Mouse (Mus musculus) limb, embryonic 15.5 days (tissue): ENCODE measurements at regions not wholly inside any gene's neighbourhood (a gene's known extent, or its start where the extent isn't known, plus 50 kb on each side); places are given as distances from the start of the nearest gene placed in this dataset.

Experiments
- ATAC-seq: fragments of 200-750 bp; cut with Nextera tagmentation; 2 replicates; pipeline ENCODE4 v1.8.0; 2017; ENCODE audit warnings: low read depth, moderate TSS enrichment; ENCODE audit not compliant: insufficient number of reproducible peaks, low FRiP score, low TSS enrichment
- H3K27ac ChIP-seq: fragments of 300-500 bp; sonication (generic); 2 replicates; pipeline ENCODE4 v1.5.1; 2015; ENCODE audit warnings: moderate library complexity, mild to moderate bottlenecking, inconsistent platforms
- H3K27me3 ChIP-seq: fragments of 300-500 bp; sonication (generic); 2 replicates; pipeline ENCODE4 v1.6.1; 2015; ENCODE audit warnings: inconsistent platforms
- H3K36me3 ChIP-seq: fragments of 300-500 bp; sonication (generic); 2 replicates; pipeline ENCODE4 v1.6.1; 2015; ENCODE audit warnings: inconsistent platforms
- H3K4me1 ChIP-seq: fragments of 300-500 bp; sonication (generic); 2 replicates; pipeline ENCODE4 v1.6.1; 2015; ENCODE audit warnings: inconsistent platforms
- H3K4me2 ChIP-seq: fragments of 300-500 bp; sonication (generic); 2 replicates; pipeline ENCODE4 v1.6.1; 2015; ENCODE audit warnings: mild to moderate bottlenecking, inconsistent platforms
- H3K4me3 ChIP-seq: fragments of 300-500 bp; sonication (generic); 2 replicates; pipeline ENCODE4 v1.5.1; 2015; ENCODE audit warnings: mild to moderate bottlenecking, inconsistent platforms
- H3K9ac ChIP-seq: fragments of 300-500 bp; sonication (generic); 2 replicates; pipeline ENCODE4 v1.6.1; 2015; ENCODE audit warnings: inconsistent platforms
- H3K9me3 ChIP-seq: fragments of 300-500 bp; sonication (generic); 2 replicates; pipeline ENCODE4 v1.6.1; 2016; ENCODE audit warnings: inconsistent platforms
- WGBS: fragments of 180-500 bp; shearing (Covaris S2); methylation state at CpG from one replicate; pipeline ENCODE4 v1.1.7; 2015; 5-methylcytosine and 5-hydroxymethylcytosine counted together

- Histone ChIP-seq H3K4me3 (no peak overlapping the region), H3K9ac (no peak overlapping the region), H3K4me1 (no peaks in the 10 kb centered on the region), H3K36me3 (no peaks in the 10 kb centered on the region), H3K4me2 (no peak overlapping the region), H3K9me3 (no peaks in the 10 kb centered on the region), H3K27me3 (no peaks in the 10 kb centered on the region), H3K27ac (no peak overlapping the region)
- no peak; the same call in 1 of the 2 replicates for ATAC-seq
- WGBS: 90% methylated on average over 4 of the region's 4 CpGs
Observed at GRCm38 (mm10) chr17:9976866-9977421, 307.4 kb upstream of the Pabpc6 start.

DNA sequence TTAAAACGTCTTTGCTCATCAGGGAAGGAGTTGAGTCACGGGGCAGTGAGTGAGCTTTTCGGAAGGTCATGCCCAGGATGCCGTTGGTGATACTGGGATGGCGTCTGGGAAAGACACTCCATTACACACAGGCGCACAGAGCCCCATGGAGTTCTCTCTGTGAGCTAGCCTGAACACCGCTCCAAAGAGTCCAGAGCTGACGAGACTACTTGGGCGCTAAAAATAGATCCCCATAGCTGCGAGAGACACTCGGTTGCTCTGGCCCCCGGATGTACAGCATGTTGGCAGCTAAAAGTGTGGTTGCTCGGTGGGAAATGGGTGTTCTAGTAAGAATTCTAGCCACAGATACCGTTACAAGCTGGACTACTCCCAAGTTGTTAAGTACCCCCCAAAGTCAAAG, 306.5 kb upstream of the Pabpc6 start:
- Histone ChIP-seq H3K9ac (no peak overlapping the region), H3K9me3 (no peaks in the 10 kb centered on the region), H3K4me2 (no peak overlapping the region), H3K27me3 (no peaks in the 10 kb centered on the region), H3K4me3 (no peak overlapping the region), H3K27ac (no peak overlapping the region), H3K4me1 (no peaks in the 10 kb centered on the region), H3K36me3 (no peaks in the 10 kb centered on the region)
- no peak for ATAC-seq
- whole genome bisulfite sequencing: 78% methylated on average over 14 of the region's 14 CpGs

DNA sequence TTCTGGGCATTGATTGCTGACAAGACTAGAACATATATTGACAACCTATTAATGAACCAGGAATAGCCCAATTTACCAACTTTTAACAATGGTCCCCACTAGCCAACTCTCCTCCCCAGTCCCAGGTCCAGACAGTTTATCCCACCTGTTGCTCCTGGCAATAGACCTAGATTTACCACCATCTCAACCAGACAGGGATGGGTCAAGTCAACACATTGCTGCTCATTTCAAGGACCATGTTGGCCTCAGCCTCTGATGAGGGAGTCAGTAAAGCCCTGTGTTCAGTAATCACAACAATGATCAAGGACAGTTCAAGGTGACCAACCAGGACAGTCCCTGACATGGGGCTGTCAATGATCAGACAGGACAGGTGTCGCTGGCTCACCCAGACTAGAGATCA, 305.6 kb upstream of the Pabpc6 start:
- H3K4me3 ChIP-seq: no peak overlapping the region
- H3K27me3 ChIP-seq: no peaks in the 10 kb centered on the region
- no peak overlapping the region for H3K4me2 ChIP-seq
- no peak overlapping the region for H3K9ac ChIP-seq
- WGBS: 81% methylated on average over 1 of the region's 1 CpGs
- H3K36me3 ChIP-seq: no peaks in the 10 kb centered on the region
- no peaks in the 10 kb centered on the region for H3K4me1 ChIP-seq
- ATAC-seq: no peak
- H3K9me3 ChIP-seq: no peaks in the 10 kb centered on the region
- no peak overlapping the region for H3K27ac ChIP-seq

- 69% methylated on average over 7 of the region's 7 CpGs for whole genome bisulfite sequencing
- no peak for ATAC-seq
Observed at GRCm38 (mm10) chr17:9967988-9968387, 298.5 kb upstream of the Pabpc6 start.

GRCm38 (mm10) chr17:9962893-9963436, 293.4 kb upstream of the Pabpc6 start:
- WGBS: 43% methylated on average over 10 of the region's 10 CpGs
- ATAC-seq: no peak
- no peak overlapping the region for H3K9ac ChIP-seq

More at GRCm38 (mm10) chr17:9967988-9968387, 298.5 kb upstream of the Pabpc6 start:
- no peak overlapping the region for H3K4me3 ChIP-seq
- H3K4me2 ChIP-seq: no peak overlapping the region
- H3K27me3 ChIP-seq: no peaks in the 10 kb centered on the region
- no peaks in the 10 kb centered on the region for H3K36me3 ChIP-seq
- H3K27ac ChIP-seq: no peak overlapping the region
- no peaks in the 10 kb centered on the region for H3K9me3 ChIP-seq
- no peak overlapping the region for H3K9ac ChIP-seq
- no peaks in the 10 kb centered on the region for H3K4me1 ChIP-seq

DNA sequence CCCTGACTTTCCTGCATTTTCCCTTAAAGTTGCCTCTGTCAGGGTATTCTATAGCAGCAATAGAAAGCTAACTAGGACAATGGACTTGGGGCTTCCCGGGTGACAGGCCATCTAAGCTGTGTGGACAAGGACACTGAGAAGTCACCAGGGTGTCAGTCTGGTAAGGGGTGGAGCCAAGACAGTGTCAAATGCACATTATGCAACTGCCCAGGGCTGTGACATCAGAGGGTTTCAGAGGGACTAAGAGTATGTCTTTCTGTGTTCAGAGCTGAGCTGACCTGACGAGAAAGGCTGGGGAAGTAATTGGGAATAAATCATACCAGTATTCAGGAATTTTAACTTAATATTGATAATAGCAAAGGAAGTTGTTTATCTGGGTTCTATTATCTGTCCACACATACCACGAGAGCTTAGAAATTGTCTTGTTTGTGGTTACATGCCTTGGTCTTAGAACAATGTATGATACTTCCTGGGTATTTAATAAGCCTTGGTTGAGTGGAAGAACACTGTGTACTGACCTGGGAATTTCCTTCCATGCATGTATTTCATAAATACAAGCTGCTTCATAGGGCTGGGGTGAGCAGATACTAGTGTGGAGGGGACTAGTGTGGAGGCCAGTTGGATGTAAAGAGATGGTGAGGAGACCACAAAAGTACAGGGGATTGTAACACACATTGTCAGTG, 279.6 kb upstream of the Pabpc6 start:
- Histone ChIP-seq H3K9me3 (no peaks in the 10 kb centered on the region), H3K27me3 (no peaks in the 10 kb centered on the region), H3K36me3 (no peaks in the 10 kb centered on the region), H3K4me3 (no peak overlapping the region), H3K9ac (no peak overlapping the region), H3K4me2 (no peak overlapping the region), H3K4me1 (no peaks in the 10 kb centered on the region), H3K27ac (no peak overlapping the region)
- WGBS: 80% methylated on average over 3 of the region's 3 CpGs
- no peak for ATAC-seq

More at GRCm38 (mm10) chr17:9962893-9963436, 293.4 kb upstream of the Pabpc6 start:
- Histone ChIP-seq H3K36me3 (no peaks in the 10 kb centered on the region), H3K4me3 (no peak overlapping the region), H3K9me3 (no peaks in the 10 kb centered on the region), H3K4me2 (no peak overlapping the region), H3K4me1 (no peaks in the 10 kb centered on the region), H3K27ac (no peak overlapping the region), H3K27me3 (no peaks in the 10 kb centered on the region)

GRCm38 (mm10) chr17:9947609-9948008, 278.1 kb upstream of the Pabpc6 start:
- Histone ChIP-seq H3K27ac (no peak overlapping the region), H3K9ac (no peak overlapping the region), H3K4me3 (no peak overlapping the region), H3K9me3 (no peaks in the 10 kb centered on the region), H3K4me1 (no peaks in the 10 kb centered on the region), H3K4me2 (no peak overlapping the region), H3K27me3 (no peaks in the 10 kb centered on the region), H3K36me3 (no peaks in the 10 kb centered on the region)
- ATAC-seq: no peak
- 75% methylated on average over 7 of the region's 7 CpGs for WGBS

DNA sequence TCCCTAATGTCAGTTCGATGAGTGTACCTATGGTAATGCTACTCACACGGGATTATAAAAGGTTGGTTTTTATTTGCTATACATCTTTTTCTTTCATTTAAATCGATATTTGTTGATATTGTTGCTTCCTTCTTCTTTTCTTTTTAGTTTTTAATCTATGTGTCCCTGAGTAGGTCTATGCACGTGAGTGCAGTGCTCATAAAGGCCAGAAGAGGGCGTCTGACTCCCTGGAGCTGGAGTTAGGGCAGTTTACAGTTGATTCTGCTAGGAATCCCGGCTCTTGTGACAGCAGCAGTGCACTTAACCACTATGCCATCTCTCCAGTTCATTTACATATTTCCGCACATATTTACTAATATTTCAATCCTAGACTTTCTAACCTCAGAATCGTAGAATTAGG, 275.0 kb upstream of the Pabpc6 start:
- ATAC-seq: no peak
- Histone ChIP-seq H3K27me3 (no peaks in the 10 kb centered on the region), H3K27ac (no peak overlapping the region), H3K4me3 (no peak overlapping the region), H3K4me1 (no peaks in the 10 kb centered on the region), H3K36me3 (no peaks in the 10 kb centered on the region), H3K4me2 (no peak overlapping the region), H3K9ac (no peak overlapping the region), H3K9me3 (no peaks in the 10 kb centered on the region)
- 82% methylated on average over 8 of the region's 8 CpGs for WGBS

GRCm38 (mm10) chr17:9942171-9942570, 272.7 kb upstream of the Pabpc6 start:
- Histone ChIP-seq H3K27ac (no peak overlapping the region), H3K27me3 (no peaks in the 10 kb centered on the region), H3K4me2 (no peak overlapping the region), H3K4me3 (no peak overlapping the region), H3K9me3 (no peaks in the 10 kb centered on the region), H3K4me1 (no peaks in the 10 kb centered on the region), H3K36me3 (no peaks in the 10 kb centered on the region), H3K9ac (no peak overlapping the region)
- 82% methylated on average over 4 of the region's 4 CpGs for WGBS
- no peak for ATAC-seq

DNA sequence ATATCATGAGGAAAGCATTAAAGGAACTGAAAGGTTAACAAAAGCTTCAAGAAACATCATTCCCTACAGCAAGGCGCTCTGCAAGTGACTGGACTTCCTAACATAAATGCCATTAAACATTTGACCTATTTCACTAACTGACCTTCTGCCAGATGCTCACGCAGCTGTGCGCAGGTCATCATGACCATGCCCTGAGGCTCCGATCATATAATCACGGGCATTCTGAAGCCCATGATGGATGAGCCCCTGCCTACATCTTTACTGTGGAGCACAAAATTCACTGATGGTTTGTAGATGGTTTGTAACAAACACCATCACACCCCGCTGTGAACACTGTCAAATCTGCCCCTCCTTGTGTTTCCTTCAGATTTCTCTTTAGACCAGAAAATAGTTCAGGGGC, 270.1 kb upstream of the Pabpc6 start:
- Histone ChIP-seq H3K9ac (no peak overlapping the region), H3K4me1 (no peaks in the 10 kb centered on the region), H3K36me3 (no peaks in the 10 kb centered on the region), H3K27me3 (no peaks in the 10 kb centered on the region), H3K4me3 (no peak overlapping the region), H3K9me3 (no peaks in the 10 kb centered on the region), H3K27ac (no peak overlapping the region), H3K4me2 (no peak overlapping the region)
- ATAC-seq: no peak
- WGBS: 38% methylated on average over 6 of the region's 6 CpGs

DNA sequence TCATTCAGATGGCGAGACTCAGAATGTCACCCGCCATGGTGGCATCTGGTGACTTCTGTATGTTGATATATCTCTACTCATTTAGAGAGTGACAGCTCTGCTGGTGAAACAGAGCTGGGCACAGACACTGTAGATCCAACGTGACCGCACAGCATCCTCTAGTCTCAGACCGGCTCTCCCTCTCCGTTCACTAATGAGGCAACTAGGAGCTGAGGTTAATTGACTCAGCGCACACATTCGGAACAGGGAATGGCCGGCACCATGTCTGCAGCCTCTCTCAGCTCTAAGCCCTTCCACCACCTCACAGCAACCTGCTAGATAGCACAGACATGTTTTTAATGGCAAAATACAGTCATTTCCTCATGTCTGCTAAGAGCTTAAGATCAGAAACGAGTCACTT, 268.9 kb upstream of the Pabpc6 start:
- H3K36me3 ChIP-seq: no peaks in the 10 kb centered on the region
- no peak overlapping the region for H3K27ac ChIP-seq
- H3K9ac ChIP-seq: no peak overlapping the region
- no peak for ATAC-seq
- H3K9me3 ChIP-seq: no peaks in the 10 kb centered on the region
- H3K4me1 ChIP-seq: no peaks in the 10 kb centered on the region
- H3K4me3 ChIP-seq: no peak overlapping the region
- 46% methylated on average over 10 of the region's 10 CpGs for WGBS
- H3K27me3 ChIP-seq: no peaks in the 10 kb centered on the region
- H3K4me2 ChIP-seq: no peak overlapping the region

DNA sequence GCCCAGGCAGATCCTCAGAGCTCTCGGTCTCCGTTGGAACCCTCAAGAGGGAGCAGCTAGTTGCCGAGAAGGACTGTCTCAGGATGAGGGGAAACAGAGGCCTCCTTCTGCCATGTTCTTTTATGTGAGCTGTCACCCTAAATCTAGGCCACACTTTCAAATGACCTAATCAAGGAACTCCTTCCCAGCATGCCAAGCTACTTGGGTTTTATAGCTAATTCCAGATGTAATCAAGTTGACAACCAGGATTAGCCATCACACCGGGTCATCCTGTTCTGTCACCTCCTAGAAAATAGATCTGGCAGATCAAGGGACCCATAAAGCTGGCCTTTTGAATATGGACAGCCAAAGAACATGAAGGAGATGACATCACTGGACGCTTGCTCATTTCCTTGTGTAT, 267.7 kb upstream of the Pabpc6 start:
- 56% methylated on average over 5 of the region's 5 CpGs for WGBS
- H3K36me3 ChIP-seq: no peaks in the 10 kb centered on the region
- H3K27ac ChIP-seq: no peak overlapping the region
- no peaks in the 10 kb centered on the region for H3K27me3 ChIP-seq
- no peak for ATAC-seq
- H3K4me1 ChIP-seq: no peaks in the 10 kb centered on the region
- H3K4me2 ChIP-seq: no peak overlapping the region
- H3K9me3 ChIP-seq: no peaks in the 10 kb centered on the region
- H3K4me3 ChIP-seq: no peak overlapping the region
- H3K9ac ChIP-seq: no peak overlapping the region
